Mouse (Mus musculus) hindbrain, embryonic 14.5 days (tissue): ENCODE data around the gene Lrrc8d. TPM values are rescaled to one million over a fixed set of nuclear protein-coding genes. Genes with fewer than 3 reads are reported as not detected.

Experiments used
- ATAC-seq: fragments of 200-750 bp; cut with Nextera tagmentation; 2 replicates; pipeline ENCODE4 v1.8.0; 2017; ENCODE audit warnings: moderate number of reproducible peaks, mild to moderate bottlenecking, moderate TSS enrichment, moderate library complexity; ENCODE audit not compliant: low FRiP score
- DNase-seq: peaks from one replicate; pipeline ENCODE4 v3.0.0-alpha.2; 2015; ENCODE audit warnings: low spot score
- H3K27ac ChIP-seq: fragments of 300-500 bp; sonication (generic); 2 replicates; pipeline ENCODE4 v1.5.1; 2014; ENCODE audit warnings: mild to moderate bottlenecking, moderate library complexity
- H3K27me3 ChIP-seq: fragments of 300-500 bp; sonication (generic); 2 replicates; pipeline ENCODE4 v1.6.1; 2014; ENCODE audit warnings: mild to moderate bottlenecking, low read length, mixed read lengths; ENCODE audit not compliant: control insufficient read depth, insufficient read depth
- H3K36me3 ChIP-seq: fragments of 300-500 bp; sonication (generic); replicated peaks from 2 replicates; pipeline ENCODE4 v1.6.1; 2014; ENCODE audit not compliant: control insufficient read depth, insufficient read depth
- H3K4me1 ChIP-seq: fragments of 300-500 bp; sonication (generic); replicated peaks from 2 replicates; pipeline ENCODE4 v1.6.1; 2014; ENCODE audit warnings: antibody characterized with exemption, low read length, mixed read lengths; ENCODE audit not compliant: control insufficient read depth, insufficient read depth
- H3K4me2 ChIP-seq: fragments of 300-500 bp; sonication (generic); replicated peaks from 2 replicates; pipeline ENCODE4 v1.6.1; 2014; ENCODE audit warnings: mild to moderate bottlenecking, moderate library complexity
- H3K4me3 ChIP-seq: fragments of 300-500 bp; sonication (generic); replicated peaks from 2 replicates; pipeline ENCODE4 v1.5.1; 2014; ENCODE audit warnings: mild to moderate bottlenecking, low read length
- H3K9ac ChIP-seq: fragments of 300-500 bp; sonication (generic); 2 replicates; pipeline ENCODE4 v1.6.1; 2014
- H3K9me3 ChIP-seq: fragments of 300-500 bp; sonication (generic); 2 replicates; pipeline ENCODE4 v1.6.1; 2016; ENCODE audit warnings: low read length; ENCODE audit not compliant: control insufficient read depth
- WGBS: fragments of 180-500 bp; shearing (Covaris S2); extraction: QIAGEN DNeasy Blood & Tissue Kit; methylation state at CpG from one replicate; pipeline ENCODE4 v1.1.7; 2014; 5-methylcytosine and 5-hydroxymethylcytosine counted together
- polyA plus RNA-seq: library from polyadenylated mRNA; unstranded; fragments of >200 nt; fragmentation: Nextera tagmentation; extraction: Ambion mirVana; gene quantifications from 2 replicates; pipeline ENCODE4 v1.2.1, GENCODE M21; 2014

The Lrrc8d gene
- polyA plus RNA-seq, 1 experiment from 2014 or later, result 38.4 TPM

- Histone ChIP-seq H3K27me3 (no peaks in the 10 kb centered on the region), H3K4me3 (no peak overlapping the region), H3K4me2 (no peak overlapping the region), H3K36me3 (peaks cover 10% of the 10 kb centered on the region; the same call in 1 of the 2 replicates), H3K9me3 (no peaks in the 10 kb centered on the region), H3K4me1 (peaks cover 16% of the 10 kb centered on the region), H3K27ac (no peak overlapping the region), H3K9ac (no peak overlapping the region)
- 91% methylated on average over 6 of the region's 6 CpGs for whole genome bisulfite sequencing
- ATAC-seq, result no peak
- no peak for DNase-seq
These were observed 30.5 kb downstream of the Lrrc8d start for GRCm38 (mm10) chr5:105730193-105730831.

GRCm38 (mm10) chr5:105731173-105731626 lies 31.4 kb downstream of the Lrrc8d start:
- Histone ChIP-seq H3K27ac (no peak overlapping the region), H3K9ac (no peak overlapping the region), H3K4me1 (peaks cover 16% of the 10 kb centered on the region), H3K27me3 (no peaks in the 10 kb centered on the region), H3K9me3 (no peaks in the 10 kb centered on the region), H3K36me3 (peaks cover 10% of the 10 kb centered on the region; the same call in 1 of the 2 replicates), H3K4me3 (0 out of 2 replicates have a peak overlapping the region, but pooled peaks have one; percentile 39), H3K4me2 (peak overlapping the region; percentile 91)
- DNase-seq, result no peak
- ATAC-seq, result no peak
- 40% methylated on average over 16 of the region's 16 CpGs for WGBS

GRCm38 (mm10) chr5:105731627-105732432 lies 32.1 kb downstream of the Lrrc8d start:
- Histone ChIP-seq H3K4me1 (peaks cover 16% of the 10 kb centered on the region), H3K4me3 (peak overlapping the region; percentile 39), H3K27me3 (no peaks in the 10 kb centered on the region), H3K27ac (peak overlapping the region; percentile 38; the same call in 1 of the 2 replicates), H3K9ac (peak overlapping the region; percentile 60), H3K9me3 (no peaks in the 10 kb centered on the region), H3K36me3 (peaks cover 10% of the 10 kb centered on the region; the same call in 1 of the 2 replicates), H3K4me2 (peak overlapping the region; percentile 91)
- peak; percentile 82 for ATAC-seq
- WGBS, result 7% methylated on average over 52 of the region's 52 CpGs
- peak; percentile 55 for DNase-seq

- peaks cover 10% of the 10 kb centered on the region; the same call in 1 of the 2 replicates for H3K36me3 ChIP-seq
These were observed 32.7 kb downstream of the Lrrc8d start for GRCm38 (mm10) chr5:105732433-105732891.

GRCm38 (mm10) chr5:105733226-105733625 lies 33.5 kb downstream of the Lrrc8d start:
- H3K4me1 ChIP-seq, result peaks cover 16% of the 10 kb centered on the region
- H3K4me3 ChIP-seq, result no peak overlapping the region
- no peak overlapping the region for H3K9ac ChIP-seq
- H3K4me2 ChIP-seq, result no peak overlapping the region
- peaks cover 10% of the 10 kb centered on the region; the same call in 1 of the 2 replicates for H3K36me3 ChIP-seq
- no peaks in the 10 kb centered on the region for H3K9me3 ChIP-seq
- H3K27ac ChIP-seq, result no peak overlapping the region
- H3K27me3 ChIP-seq, result no peaks in the 10 kb centered on the region
- DNase-seq, result no peak
- no peak for ATAC-seq
- WGBS, result 73% methylated on average over 6 of the region's 6 CpGs

More at GRCm38 (mm10) chr5:105732433-105732891, 32.7 kb downstream of the Lrrc8d start:
- Histone ChIP-seq H3K27me3 (no peaks in the 10 kb centered on the region), H3K27ac (0 out of 2 replicates have a peak overlapping the region, but pooled peaks have one; percentile 38), H3K9ac (peak overlapping the region; percentile 60), H3K4me1 (peaks cover 16% of the 10 kb centered on the region), H3K4me3 (peak overlapping the region; percentile 39), H3K4me2 (peak overlapping the region; percentile 91), H3K9me3 (no peaks in the 10 kb centered on the region)
- 36% methylated on average over 11 of the region's 11 CpGs for WGBS
- ATAC-seq (peak; percentile 49; the same call in 1 of the 2 replicates), DNase-seq (no peak)

GRCm38 (mm10) chr5:105736365-105736764 lies 36.6 kb downstream of the Lrrc8d start:
- no peaks in the 10 kb centered on the region for H3K27me3 ChIP-seq
- no peaks in the 10 kb centered on the region for H3K9me3 ChIP-seq
- peaks cover 26% of the 10 kb centered on the region for H3K4me1 ChIP-seq
- no peak for DNase-seq
- H3K36me3 ChIP-seq, result peaks cover 10% of the 10 kb centered on the region
- no peak overlapping the region for H3K4me3 ChIP-seq
- H3K27ac ChIP-seq, result no peak overlapping the region
- no peak overlapping the region for H3K4me2 ChIP-seq
- no peak overlapping the region for H3K9ac ChIP-seq
- 95% methylated on average over 6 of the region's 6 CpGs for WGBS
- ATAC-seq, result no peak

- Histone ChIP-seq H3K9me3 (no peaks in the 10 kb centered on the region), H3K4me2 (no peak overlapping the region), H3K27me3 (no peaks in the 10 kb centered on the region), H3K9ac (no peak overlapping the region), H3K36me3 (peaks cover 10% of the 10 kb centered on the region), H3K4me3 (no peak overlapping the region), H3K27ac (no peak overlapping the region), H3K4me1 (peaks cover 18% of the 10 kb centered on the region)
- 75% methylated on average over 6 of the region's 6 CpGs for WGBS
- no peak for DNase-seq
- ATAC-seq, result no peak
These were observed 37.4 kb downstream of the Lrrc8d start for GRCm38 (mm10) chr5:105737145-105737544.

GRCm38 (mm10) chr5:105740437-105740836 lies 40.7 kb downstream of the Lrrc8d start:
- Histone ChIP-seq H3K4me2 (no peak overlapping the region), H3K9me3 (no peaks in the 10 kb centered on the region), H3K36me3 (peaks cover 4% of the 10 kb centered on the region), H3K9ac (no peak overlapping the region), H3K27me3 (no peaks in the 10 kb centered on the region), H3K4me1 (peaks cover 12% of the 10 kb centered on the region), H3K27ac (peak overlapping the region; percentile 21; the same call in 1 of the 2 replicates), H3K4me3 (no peak overlapping the region)
- DNase-seq (peak; percentile 39), ATAC-seq (peak; percentile 56; the same call in 1 of the 2 replicates)
- WGBS, result 25% methylated on average over 7 of the region's 7 CpGs

GRCm38 (mm10) chr5:105742641-105743040 lies 42.9 kb downstream of the Lrrc8d start:
- DNase-seq, result no peak
- Histone ChIP-seq H3K36me3 (peaks cover 4% of the 10 kb centered on the region), H3K4me2 (no peak overlapping the region), H3K9me3 (no peaks in the 10 kb centered on the region), H3K27me3 (no peaks in the 10 kb centered on the region), H3K9ac (no peak overlapping the region), H3K27ac (no peak overlapping the region), H3K4me3 (no peak overlapping the region), H3K4me1 (peaks cover 12% of the 10 kb centered on the region)
- no peak for ATAC-seq
- 84% methylated on average over 5 of the region's 5 CpGs for WGBS
